Mouse (Mus musculus): ENCODE measurements around the gene Pi4k2a.
"Not testable (repeated sequence)": the region's sequence is repeated elsewhere in the genome, so short reads cannot be mapped to it uniquely, and the experiment has no call there.

Pi4k2a gene

GRCm38 (mm10) chr19:42080469-42080868 is 9.8 kb upstream of the Pi4k2a start:
- no peak for DNase-seq (ENCODE audit: low spot score)

DNA sequence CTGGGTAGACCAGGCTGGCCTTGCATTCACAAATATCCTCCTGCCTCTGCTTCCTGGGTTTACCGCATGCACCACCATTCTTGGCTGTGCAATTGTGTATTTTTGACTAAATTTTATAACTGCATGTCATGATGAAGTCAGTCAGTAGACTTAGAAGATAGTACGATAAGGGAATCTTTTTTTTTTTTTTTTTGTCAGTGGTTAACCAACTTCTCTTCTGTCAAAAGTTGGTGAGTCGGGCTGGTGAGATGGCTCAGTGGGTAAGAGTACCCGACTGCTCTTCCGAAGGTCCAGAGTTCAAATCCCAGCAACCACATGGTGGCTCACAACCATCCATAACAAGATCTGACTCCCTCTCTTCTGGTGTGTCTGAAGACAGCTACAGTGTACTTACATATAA is 8.7 kb upstream of the Pi4k2a start:
- DNase-seq (ENCODE audit: low spot score), result not testable (repeated sequence)

- no peak for DNase-seq (ENCODE audit: low spot score)
Observed at GRCm38 (mm10) chr19:42085690-42086089, 4.6 kb upstream of the Pi4k2a start.

DNA sequence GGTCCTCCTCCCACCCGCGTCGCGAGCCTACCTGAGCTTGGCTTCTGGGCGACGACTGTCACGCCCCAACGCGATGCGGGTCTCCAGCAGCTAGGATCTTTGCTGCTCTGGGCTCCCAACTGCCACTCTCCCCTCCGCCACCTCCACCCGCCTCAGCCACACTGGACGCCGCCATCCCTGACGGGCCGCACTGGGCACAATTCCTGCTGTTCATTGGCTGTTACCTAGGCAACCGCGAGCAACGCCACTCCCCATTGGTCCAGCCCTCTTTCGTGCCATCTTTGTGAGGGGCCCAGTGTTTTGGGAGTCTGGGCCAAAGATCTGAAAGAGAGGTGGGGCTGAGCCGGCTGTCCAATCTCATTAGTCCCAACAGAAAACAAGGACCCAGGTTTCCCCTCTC is 4.1 kb upstream of the Pi4k2a start, which contains the start of gene Morn4:
Gene Morn4, minus strand, starts transcription at position 192 of the 400 bp plus-strand sequence.
- peak; percentile 94 for DNase-seq (ENCODE audit: low spot score)

- peak; percentile 67 for DNase-seq (ENCODE audit: low spot score)
Observed at GRCm38 (mm10) chr19:42089103-42089747, 1.0 kb upstream of the Pi4k2a start.

- DNase-seq (ENCODE audit: low spot score), result peak; percentile 23
Observed at GRCm38 (mm10) chr19:42090637-42091141, 419 bp downstream of the Pi4k2a start.

DNA sequence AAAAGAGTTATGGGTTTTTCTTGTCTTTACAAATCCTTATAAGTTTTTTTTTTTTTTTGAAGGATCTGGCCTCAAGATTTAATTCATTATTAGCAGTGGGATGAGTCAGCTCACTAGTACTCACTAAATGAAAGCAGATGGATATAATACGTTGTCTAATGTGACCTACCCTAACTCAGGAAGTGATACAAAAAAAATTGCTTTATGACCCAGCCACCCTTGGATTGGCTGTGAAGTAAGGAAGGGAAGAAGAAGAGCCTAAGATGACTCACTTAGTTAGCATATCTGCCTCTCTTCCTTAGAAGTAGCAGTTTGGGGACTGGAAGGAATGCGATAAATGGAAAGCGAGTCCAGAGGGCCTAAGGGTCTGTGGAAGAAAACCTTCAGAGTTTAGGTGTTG is 9.1 kb downstream of the Pi4k2a start:
- no peak for DNase-seq (ENCODE audit: low spot score)

- no peak for DNase-seq (ENCODE audit: low spot score)
Observed at GRCm38 (mm10) chr19:42104681-42105080, 14.4 kb downstream of the Pi4k2a start.

GRCm38 (mm10) chr19:42115783-42116335 is 25.6 kb downstream of the Pi4k2a start:
- DNase-seq (ENCODE audit: low spot score), result no peak

- no peak for DNase-seq (ENCODE audit: low spot score)
Observed at GRCm38 (mm10) chr19:42118142-42118541, 27.9 kb downstream of the Pi4k2a start.

- no peak for DNase-seq (ENCODE audit: low spot score)
Observed at GRCm38 (mm10) chr19:42118596-42118995, 28.3 kb downstream of the Pi4k2a start.

GRCm38 (mm10) chr19:42120451-42120850 is 30.2 kb downstream of the Pi4k2a start:
- DNase-seq (ENCODE audit: low spot score), result no peak

GRCm38 (mm10) chr19:42124684-42125083 is 34.4 kb downstream of the Pi4k2a start:
- no peak for DNase-seq (ENCODE audit: low spot score)

GRCm38 (mm10) chr19:42125501-42126218 is 35.4 kb downstream of the Pi4k2a start:
- no peak for DNase-seq (ENCODE audit: low spot score)

GRCm38 (mm10) chr19:42126219-42126605 is 35.9 kb downstream of the Pi4k2a start:
- no peak for DNase-seq (ENCODE audit: low spot score)

- DNase-seq (ENCODE audit: low spot score), result no peak
Observed at GRCm38 (mm10) chr19:42127024-42127423, 36.8 kb downstream of the Pi4k2a start.

DNA sequence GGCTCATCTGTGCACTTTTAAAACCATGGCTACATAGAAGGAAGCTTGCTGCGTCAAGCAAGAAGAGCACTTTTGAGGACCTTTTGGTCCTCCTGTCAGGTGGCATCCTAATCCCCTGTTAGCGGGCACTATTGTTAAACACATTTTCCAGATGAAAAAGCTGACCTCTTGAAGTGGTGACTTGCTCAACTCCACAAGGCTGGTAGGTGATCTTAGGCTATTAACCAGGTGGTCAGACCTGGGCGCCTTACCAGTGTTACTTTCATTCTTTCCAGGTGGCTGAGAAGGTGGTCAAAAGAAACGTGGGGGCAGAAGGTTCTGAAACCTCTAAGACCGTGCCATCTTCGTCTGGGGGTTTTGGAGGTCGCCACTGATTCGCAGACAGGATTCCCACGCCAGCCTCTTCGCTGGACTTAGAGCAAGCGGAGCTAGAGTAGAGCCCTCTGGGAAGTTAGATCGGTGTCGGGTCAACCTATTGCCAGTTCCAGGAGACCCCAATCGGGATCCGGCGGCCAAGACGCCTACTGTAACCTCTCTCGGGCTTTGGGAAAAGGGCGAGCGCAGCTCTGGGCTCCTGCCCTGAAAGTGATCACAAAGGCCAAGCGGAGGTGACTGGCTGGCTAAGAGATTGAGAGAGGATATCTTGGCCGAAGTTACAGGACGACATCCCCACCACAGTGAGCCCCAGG is 37.9 kb downstream of the Pi4k2a start:
- no peak for DNase-seq (ENCODE audit: low spot score)

- peak; percentile 99 for DNase-seq (ENCODE audit: low spot score)
Observed at GRCm38 (mm10) chr19:42128787-42129508, 38.7 kb downstream of the Pi4k2a start, which contains the start of gene Avpi1. Avpi1 (minus strand) TSS chr19:42129059.

DNA sequence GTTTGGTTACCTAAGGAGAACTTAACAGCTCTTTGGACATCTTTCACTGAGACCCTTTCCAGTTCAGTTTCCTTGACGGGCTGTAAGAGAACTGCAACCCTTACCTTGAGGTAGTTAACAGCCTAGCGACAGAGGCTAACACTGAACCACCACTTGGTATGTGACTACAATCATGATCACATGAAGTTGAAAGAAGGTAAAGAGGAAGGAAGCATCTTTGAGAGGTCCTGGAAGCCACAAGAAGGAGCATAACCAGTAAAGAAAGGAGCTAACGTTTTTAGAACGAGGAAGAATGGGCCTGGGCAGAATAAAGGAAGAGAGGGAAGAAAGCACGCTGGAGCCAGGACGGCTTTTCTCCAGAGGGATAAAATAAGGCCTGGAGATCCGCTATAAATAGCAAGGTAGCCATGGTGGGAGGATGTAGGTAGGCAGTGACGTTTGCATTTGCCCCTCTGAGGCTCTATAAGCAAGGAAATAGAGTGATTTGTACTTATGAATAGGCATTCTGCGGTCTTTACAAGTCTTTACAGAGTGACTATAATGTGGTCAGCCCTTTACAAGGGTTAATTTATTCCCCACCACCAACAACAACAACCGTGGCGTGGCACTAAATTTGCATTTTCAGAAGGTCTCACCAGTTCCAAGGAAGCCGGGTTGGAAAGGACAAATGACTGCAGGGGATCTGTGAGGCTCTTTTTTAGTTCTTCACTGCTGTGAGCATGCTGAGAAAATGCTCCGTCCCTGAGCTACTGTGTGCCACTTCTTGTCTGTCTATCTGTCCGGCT is 39.4 kb downstream of the Pi4k2a start:
- no peak for DNase-seq (ENCODE audit: low spot score)

DNA sequence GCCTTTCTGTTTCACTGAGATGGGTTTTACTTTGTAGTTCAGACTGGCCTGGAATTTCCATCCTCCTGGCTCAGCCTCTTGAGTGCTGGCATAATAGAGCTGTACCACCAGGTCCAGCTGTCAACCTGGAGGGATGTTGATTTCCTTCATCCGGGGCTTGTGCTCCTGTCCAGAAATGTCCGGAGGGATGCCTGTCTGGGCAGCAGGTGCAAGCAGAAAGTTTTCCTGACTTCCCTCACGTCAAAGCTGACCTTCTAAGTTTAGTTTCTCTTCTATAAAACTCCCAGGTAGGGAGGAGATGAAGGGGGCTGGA is 40.0 kb downstream of the Pi4k2a start:
- DNase-seq (ENCODE audit: low spot score), result no peak

- DNase-seq (ENCODE audit: low spot score), result no peak
Observed at GRCm38 (mm10) chr19:42131101-42131500, 40.8 kb downstream of the Pi4k2a start.
